Mouse (Mus musculus) urinary bladder, postnatal 36 days (tissue): ENCODE results near the gene Zfp536.

Experiments
- DNase-seq, 2 experiments: peaks; one replicate each; pipeline ENCODE4 v3.0.0; 2022; ENCODE audit warnings: low spot score in 2 of 2, mixed read lengths in 1 of 2

Zfp536 gene

DNA sequence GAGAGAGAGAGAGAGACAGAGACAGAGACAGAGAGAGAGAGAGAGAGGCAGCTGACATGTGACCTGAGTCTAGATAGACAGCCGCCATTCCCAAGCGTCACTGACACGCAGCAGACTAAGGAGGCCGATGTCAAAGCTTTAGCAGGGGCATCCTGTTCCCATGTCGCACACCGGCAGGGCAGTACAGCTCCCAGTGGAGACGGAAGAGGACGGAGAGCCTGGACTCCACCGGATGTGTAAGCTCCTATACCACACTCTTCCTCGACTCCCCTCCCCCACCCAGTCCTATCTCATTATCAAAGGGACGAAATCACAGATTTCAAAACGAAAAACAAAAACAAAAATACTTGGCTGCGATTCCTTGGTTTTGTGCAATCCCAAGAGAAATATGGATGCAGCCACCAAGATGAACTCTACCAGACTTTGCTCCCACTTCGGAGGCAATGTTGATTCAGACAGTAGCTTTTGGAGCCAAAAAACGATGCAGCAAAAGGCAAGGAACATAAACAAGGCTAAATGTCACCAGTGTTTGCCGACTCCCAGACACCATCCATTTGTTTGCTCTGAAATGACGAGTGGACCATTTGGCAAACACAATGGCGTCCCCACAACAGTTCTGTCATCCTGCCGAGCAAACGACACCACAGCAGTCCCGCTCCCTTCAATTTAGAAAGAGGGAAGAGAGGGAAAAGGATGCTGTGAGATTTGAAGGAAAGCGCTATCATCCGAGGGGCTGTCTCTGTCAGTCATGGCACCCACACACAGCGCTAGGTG, 299.9 kb downstream of the Zfp536 start:
- no peak for DNase-seq

DNA sequence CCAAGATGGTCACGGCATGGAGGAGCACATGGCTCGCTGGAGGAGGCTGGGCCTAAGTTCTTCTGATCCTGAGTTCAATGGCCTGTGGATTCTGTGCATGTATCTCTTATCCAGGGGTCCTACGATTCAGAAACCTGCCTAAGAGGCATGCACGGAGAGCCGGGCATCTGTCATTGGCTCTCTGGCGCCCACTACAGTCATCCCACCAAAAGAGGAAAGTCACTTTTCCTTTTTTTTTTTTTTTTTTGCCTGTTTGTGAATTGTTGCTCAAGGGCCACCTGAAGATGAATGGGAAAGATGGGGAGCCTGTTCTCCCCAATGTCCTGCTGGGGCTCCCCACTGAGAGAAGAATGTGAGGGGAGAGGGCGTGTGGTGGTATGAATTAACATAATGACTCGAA, 301.7 kb downstream of the Zfp536 start:
- no peak for DNase-seq

GRCm38 (mm10) chr7:37466477-37467243, 306.8 kb downstream of the Zfp536 start:
- DNase-seq, result no peak

DNA sequence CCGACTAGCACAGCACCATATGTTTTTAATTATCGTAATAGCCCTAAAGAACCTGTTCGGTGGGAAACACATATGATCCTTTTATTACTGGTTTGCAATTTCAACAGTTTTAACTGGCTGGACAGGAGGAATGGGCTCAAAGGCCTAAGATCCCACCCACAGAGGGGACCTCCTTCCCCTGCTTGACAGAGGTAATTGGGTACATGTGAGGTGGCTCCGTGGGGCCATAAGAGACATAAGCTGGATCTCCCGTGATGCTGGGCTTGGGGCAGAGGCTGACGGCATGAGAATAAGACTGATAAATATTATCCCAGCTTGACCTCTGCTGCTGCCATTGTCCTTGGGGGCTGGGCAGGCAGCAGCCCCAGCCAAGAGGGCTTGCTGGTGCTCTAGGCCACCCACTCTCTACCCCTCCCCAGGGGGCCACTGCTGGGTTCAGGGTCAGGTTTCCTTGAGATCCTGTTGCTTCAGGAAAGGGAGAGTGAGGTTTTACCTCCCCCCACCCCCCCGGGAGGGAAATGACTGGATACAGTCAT, 309.2 kb downstream of the Zfp536 start:
- no peak for DNase-seq

GRCm38 (mm10) chr7:37447523-37447922, 325.9 kb downstream of the Zfp536 start:
- DNase-seq, result no peak

- DNase-seq, result no peak
Observed at GRCm38 (mm10) chr7:37439912-37440311, 333.5 kb downstream of the Zfp536 start.

DNA sequence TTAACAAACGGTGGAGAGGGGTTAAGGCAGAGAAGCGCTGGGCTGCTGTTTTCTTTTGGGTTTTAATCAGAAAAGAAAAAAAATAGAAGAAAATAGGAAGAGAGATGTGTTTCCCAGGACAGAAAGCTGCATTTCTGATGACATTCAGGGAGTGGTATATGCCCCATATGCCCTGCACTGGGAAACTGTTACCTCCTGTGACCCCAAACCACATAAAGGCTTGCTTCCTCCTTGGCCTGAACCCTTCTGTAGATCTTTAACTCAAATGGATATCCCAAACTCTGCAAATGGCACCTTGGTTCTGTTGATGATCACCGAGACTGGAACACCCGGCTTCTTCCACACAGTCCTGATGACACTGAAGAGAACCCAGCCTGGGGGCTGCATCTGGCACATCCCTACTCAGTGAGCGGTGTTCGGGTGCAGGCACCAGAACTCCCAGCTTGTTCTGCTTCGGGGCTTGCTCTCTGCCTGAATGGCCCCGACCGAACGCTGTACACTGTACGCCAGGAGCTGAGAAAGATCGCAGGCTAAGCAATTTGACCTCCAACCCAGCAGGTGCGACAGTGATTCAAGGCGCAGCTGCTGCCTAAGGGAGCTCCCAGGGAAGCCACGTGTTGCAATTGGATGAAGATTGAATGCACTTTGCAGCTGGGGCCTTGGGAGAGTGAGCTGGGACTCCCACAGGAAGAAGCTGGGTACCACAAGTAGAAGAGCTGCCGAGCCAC, 334.2 kb downstream of the Zfp536 start:
- DNase-seq, result no peak

GRCm38 (mm10) chr7:37437887-37438286, 335.6 kb downstream of the Zfp536 start:
- no peak for DNase-seq

- no peak for DNase-seq
Observed at GRCm38 (mm10) chr7:37433156-37433555, 340.3 kb downstream of the Zfp536 start.

- DNase-seq, result no peak
Observed at GRCm38 (mm10) chr7:37431471-37431870, 342.0 kb downstream of the Zfp536 start.

- no peak for DNase-seq
Observed at GRCm38 (mm10) chr7:37426061-37426460, 347.4 kb downstream of the Zfp536 start.

- DNase-seq, result no peak
Observed at GRCm38 (mm10) chr7:37422966-37423365, 350.5 kb downstream of the Zfp536 start.
